Mouse (Mus musculus): ENCODE measurements around the gene Vhl.
A peak's percentile ranks its signal among the peaks of the same experiment; 100 is the strongest.

The Vhl gene

DNA sequence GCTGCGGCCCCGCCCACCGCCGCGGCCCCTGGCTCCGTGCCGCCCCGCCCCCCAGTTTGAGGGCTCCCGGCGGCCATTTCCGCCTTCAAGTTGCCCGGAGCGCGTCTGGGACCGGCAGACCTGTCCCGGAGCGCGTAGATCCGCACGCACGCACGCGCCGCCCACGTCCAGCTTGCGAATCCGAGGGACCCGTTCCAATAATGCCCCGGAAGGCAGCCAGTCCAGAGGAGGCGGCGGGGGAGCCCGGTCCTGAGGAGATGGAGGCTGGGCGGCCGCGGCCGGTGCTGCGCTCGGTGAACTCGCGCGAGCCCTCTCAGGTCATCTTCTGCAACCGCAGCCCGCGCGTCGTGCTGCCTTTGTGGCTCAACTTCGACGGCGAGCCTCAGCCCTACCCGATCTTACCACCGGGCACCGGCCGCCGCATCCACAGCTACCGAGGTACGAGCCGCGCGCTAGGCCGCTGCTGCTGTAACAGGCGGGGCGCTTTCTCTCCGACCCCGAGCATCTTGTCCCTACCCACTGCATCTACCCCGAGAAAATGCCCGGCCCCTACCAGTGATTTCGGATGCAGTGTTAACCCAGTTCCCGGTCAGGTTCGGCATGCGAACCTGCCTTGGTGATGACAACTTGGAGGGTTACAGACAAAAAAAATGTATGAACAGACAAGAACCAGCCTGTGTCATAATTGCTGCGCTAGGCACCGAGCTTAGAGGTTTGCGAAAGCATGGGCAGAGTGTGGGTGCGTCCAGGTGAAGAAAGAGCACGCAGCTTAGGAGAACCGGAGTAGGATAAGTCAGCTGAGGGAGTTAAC lies at the start of gene Vhl:
Gene Vhl, plus strand, starts transcription at position 19 of the 811 bp plus-strand sequence.
- DNase-seq (ENCODE audit: low spot score), result peak; percentile 77

DNA sequence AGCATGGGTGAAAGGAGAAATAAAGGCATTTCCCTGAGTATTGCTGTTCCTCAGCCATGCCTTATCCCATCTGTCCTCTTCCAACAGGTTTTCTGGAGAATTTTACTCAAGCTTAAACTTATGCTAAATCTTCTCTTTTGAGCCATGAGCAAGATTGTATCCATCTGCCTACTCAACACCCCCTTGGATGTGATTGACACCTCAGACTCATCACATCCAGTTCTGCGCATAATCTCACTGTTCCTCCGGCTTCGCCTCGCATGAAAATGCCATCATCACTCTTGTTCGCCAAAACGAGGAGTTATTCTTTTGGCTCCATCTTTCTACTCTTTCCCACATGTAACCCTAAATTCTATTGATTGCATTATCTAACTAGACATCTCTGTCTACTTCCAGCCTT lies 47.7 kb upstream of the Vhl start:
- DNase-seq (ENCODE audit: low spot score), result peak; percentile 50

DNA sequence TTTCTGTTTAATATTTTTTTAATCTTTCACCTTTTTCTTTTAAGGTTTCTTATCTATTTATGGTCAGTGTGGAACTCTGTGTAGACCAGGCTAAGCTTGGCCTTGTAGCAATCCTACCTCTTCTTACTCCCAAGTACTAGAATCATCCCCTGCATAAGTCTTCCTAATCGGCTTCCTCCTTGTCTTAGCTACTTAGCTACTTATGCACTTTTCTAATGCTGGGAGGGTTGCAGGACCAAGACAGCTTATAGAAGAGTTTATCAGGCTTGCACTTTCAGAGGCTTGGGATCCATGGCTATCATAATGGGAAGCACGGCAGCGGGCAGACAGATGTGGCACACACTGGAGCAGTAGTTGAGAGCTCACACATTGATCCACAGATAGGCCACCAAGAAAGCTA lies 44.5 kb upstream of the Vhl start:
- DNase-seq (ENCODE audit: low spot score), result no peak

- no peak for DNase-seq (ENCODE audit: low spot score)
These were observed 40.7 kb upstream of the Vhl start for GRCm38 (mm10) chr6:113583023-113583422.

- no peak for DNase-seq (ENCODE audit: low spot score)
These were observed 38.7 kb upstream of the Vhl start for GRCm38 (mm10) chr6:113585065-113585464.

- DNase-seq (ENCODE audit: low spot score), result no peak
These were observed 37.1 kb upstream of the Vhl start for GRCm38 (mm10) chr6:113586466-113587183.

- DNase-seq (ENCODE audit: low spot score), result no peak
These were observed 31.1 kb upstream of the Vhl start for GRCm38 (mm10) chr6:113592637-113593036.

DNA sequence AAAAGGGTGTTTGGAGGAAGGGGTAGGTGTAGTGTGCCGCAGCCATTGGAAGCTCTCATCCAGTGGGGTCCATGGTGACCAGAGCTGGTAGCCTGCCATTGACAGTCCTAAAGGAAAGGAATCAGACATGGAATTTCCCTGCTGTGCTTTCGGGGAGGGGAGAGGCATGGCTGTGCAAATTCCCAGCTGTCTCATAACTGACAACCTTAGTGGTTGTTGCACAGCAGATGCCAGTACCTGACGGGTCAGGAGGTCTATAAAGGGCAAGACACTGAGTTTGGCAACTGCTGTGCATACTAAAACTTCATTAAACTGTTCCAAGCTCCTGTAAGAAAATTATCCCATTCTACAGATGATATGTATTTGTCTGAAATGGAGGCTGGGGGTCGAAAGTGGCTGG lies 25.8 kb upstream of the Vhl start:
- no peak for DNase-seq (ENCODE audit: low spot score)

- DNase-seq (ENCODE audit: low spot score), result no peak
These were observed 23.9 kb upstream of the Vhl start for GRCm38 (mm10) chr6:113599833-113600232.

GRCm38 (mm10) chr6:113600543-113601139 lies 23.1 kb upstream of the Vhl start, which contains the start of gene Fancd2os:
Gene Fancd2os (minus strand): TSS chr6:113600715.
- DNase-seq (ENCODE audit: low spot score), result no peak

DNA sequence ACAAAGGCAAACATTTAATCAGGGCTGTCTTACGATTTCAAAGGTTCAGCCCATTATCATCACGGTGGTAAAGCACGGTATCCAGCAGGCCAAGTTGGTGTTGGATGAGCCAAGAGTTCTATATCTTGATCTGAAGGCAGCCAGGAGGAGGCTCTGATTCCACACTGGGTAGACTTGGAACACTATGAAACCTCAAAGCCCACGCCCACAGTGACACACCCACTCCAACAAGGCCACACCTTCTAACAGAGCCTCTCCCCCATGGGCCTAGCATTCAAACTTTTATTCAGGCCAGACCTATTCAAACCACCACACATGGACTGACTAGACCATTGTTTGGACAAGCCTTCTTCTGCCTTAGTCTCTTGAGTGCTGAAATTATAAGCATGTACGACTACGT lies 20.9 kb upstream of the Vhl start:
- DNase-seq (ENCODE audit: low spot score), result no peak

- DNase-seq (ENCODE audit: low spot score), result no peak
These were observed 19.8 kb upstream of the Vhl start for GRCm38 (mm10) chr6:113603993-113604392.

DNA sequence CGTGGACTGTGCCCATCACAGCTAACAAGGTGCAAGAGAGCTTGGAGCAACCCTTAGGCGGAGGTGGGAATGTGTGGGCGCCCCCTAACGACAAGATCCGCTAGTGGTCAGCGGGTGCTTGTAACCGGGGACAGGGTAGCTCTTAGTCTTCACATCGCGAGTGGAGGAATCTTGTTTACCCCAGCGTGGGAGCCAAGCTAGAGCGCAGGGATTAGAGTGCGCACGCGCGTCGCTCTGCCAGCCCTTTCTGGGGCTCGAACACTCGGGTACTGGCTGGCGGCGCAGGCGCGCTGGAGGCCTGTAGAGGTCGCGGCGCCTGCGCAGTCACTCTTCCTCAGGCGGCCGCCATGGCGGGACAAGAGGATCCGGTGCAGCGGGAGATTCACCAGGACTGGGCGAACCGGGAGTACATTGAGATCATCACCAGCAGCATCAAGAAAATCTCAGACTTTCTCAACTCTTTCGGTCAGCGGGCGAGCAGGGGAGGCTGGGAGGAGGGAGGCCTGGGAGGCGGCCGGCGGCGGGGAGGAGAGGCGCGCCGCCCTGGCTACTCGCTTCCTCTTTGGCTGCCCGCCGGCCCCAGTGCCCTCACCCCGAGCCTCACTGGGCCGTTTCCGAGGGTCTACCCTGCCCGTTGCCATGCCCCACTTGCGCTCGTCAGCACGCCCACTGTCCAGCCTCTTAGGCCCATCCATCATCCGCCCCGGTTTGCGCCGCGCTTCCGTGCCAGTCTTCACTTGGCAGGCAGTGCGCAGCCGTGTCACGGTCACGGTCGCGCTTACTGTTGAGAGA lies 19.1 kb upstream of the Vhl start, which contains the start of gene Brk1:
Gene Brk1, plus strand, starts transcription at position 341 of the 792 bp plus-strand sequence.
- DNase-seq (ENCODE audit: low spot score), result peak; percentile 84

DNA sequence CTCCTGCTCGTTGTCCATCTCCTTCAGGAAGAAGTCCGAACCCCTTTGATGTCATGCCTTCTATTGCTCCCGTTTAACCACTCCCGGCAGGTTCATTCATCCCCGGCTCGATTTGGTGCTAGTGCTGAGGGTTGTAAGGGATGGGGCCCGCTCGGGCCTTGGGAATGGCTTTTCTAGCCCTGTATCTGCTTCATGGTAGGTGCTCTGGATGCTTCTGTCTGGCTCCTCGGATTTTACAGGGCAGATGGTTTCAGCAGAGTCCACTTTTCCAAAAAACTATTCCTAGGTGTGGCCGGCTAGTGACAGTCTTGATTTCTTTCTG lies 18.6 kb upstream of the Vhl start:
- DNase-seq (ENCODE audit: low spot score), result no peak

- no peak for DNase-seq (ENCODE audit: low spot score)
These were observed 14.9 kb upstream of the Vhl start for GRCm38 (mm10) chr6:113608871-113609270.

- no peak for DNase-seq (ENCODE audit: low spot score)
These were observed 14.5 kb upstream of the Vhl start for GRCm38 (mm10) chr6:113609293-113609692.

- peak; percentile 64 for DNase-seq (ENCODE audit: low spot score)
These were observed 11.3 kb upstream of the Vhl start for GRCm38 (mm10) chr6:113612258-113612969.

DNA sequence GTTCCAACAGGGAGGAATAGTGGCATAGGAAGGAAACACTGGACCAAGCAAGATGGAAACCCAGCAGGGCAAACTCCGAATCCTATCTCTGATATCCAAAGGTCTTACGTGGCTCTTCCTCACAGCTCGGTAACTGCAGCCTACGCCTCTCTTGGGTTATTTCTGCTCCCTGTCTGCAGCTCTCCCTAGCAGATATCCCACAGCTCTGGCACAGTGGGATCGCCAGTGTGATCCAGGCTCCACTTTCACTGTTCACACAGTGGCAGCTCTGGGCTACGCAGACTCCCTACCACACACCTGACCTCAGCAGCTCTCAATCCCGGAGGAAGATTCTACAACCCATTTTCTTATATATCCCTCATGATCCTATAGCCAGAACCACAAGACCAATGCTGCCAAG lies 9.6 kb upstream of the Vhl start:
- DNase-seq (ENCODE audit: low spot score), result no peak

DNA sequence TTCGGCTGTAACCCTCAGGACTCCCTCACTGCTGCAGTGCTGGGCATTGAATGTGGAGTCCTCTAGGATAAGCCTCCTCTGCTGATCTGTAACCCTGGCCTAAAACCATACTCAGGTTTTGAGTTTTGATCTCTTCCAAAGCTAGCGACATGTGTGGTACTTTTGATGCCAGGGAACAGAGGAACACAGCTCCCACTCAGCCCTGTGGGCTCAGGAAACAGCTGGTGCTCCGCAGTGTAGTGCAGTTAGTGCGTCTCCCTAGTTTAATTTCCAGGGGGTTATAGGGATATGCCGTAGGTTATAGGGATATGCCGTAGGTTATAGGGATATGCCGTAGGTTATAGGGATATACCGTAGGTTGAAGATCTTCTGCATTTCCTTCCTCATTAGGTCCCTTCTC lies 8.8 kb upstream of the Vhl start:
- no peak for DNase-seq (ENCODE audit: low spot score)

- no peak for DNase-seq (ENCODE audit: low spot score)
These were observed 8.3 kb upstream of the Vhl start for GRCm38 (mm10) chr6:113615489-113615888.

DNA sequence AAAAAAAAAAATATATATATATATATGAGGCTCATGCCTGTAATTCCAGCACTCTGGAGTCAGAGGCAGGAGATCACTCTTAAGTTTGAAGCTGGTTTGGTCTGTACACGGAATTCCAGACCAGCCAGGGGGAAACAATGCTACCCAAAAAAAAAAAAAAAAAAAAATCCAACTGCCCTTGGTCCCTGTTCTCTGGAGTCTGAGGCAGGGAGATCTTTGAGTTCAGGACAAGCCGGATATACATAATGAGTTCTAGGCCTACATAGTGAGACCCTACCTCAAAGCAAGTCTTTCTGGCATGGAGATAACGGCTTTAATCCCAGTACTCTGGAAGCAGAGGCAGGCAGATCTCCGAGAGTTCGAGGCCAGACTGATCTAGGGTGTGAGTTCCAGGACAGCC lies 373 bp upstream of the Vhl start:
- DNase-seq (ENCODE audit: low spot score), result no peak
